Mouse (Mus musculus) central nervous system, embryonic 14 days (tissue): ENCODE data around the gene Gm21921. TPM values are rescaled to one million over a fixed set of nuclear protein-coding genes. Genes with fewer than 3 reads are reported as not detected.

Source experiments
- polyA plus RNA-seq: library from polyadenylated mRNA; depleted of rRNA; stranded (reverse); fragments of >200 nt; gene quantifications from 2 replicates; pipeline ENCODE4 v1.2.3, GENCODE M21; 2012; rRNA removed

The Gm21921 gene
- polyA plus RNA-seq, result not detected in 2 replicates

GRCm38 (mm10) chrY:24796143-24796542 is at the start of gene Gm21921:
Gene Gm21921 (minus strand): TSS chrY:24796243.

